Mouse (Mus musculus) bone marrow macrophage, adult 2 months (primary cell): ENCODE measurements around the gene Hpdl. TPM values are rescaled to one million over a fixed set of nuclear protein-coding genes. Genes with fewer than 3 reads are reported as not detected.

Experiments
- H3K27ac ChIP-seq: 2 replicates; pipeline ENCODE4 v1.5.1; 2012; ENCODE audit warnings: low read depth, low read length; ENCODE audit not compliant: insufficient read depth
- H3K4me1 ChIP-seq: 2 replicates; pipeline ENCODE4 v1.6.1; 2012; ENCODE audit warnings: low read length; ENCODE audit not compliant: control insufficient read depth, insufficient read depth
- H3K4me3 ChIP-seq: 2 replicates; pipeline ENCODE4 v1.5.1; 2012; ENCODE audit warnings: mild to moderate bottlenecking, low read length, moderate library complexity; ENCODE audit not compliant: insufficient read depth
- CTCF ChIP-seq: IDR thresholded peaks from 2 replicates; pipeline ENCODE4 v1.5.1; 2012; ENCODE audit warnings: low read depth, mild to moderate bottlenecking, low read length, moderate library complexity
- POLR2A ChIP-seq: IDR thresholded peaks from 2 replicates; pipeline ENCODE4 v1.6.1; 2012; ENCODE audit warnings: mild to moderate bottlenecking, low read depth, low read length, borderline replicate concordance
- polyA plus RNA-seq: library from polyadenylated mRNA; stranded (reverse); fragments of >200 nt; gene quantifications from 2 replicates; pipeline ENCODE4 v1.2.4, GENCODE M21; 2012; ENCODE audit not compliant: missing spikeins, insufficient read depth, insufficient read length

Hpdl gene
- polyA plus RNA-seq, 1 experiment: not detected

- TF ChIP-seq CTCF: no peak
- TF ChIP-seq POLR2A: no peak
- no peak overlapping the region for H3K27ac ChIP-seq
- peaks cover 13% of the 10 kb centered on the region for H3K4me1 ChIP-seq
- no peak overlapping the region for H3K4me3 ChIP-seq
These were observed 44.4 kb downstream of the Hpdl start for GRCm38 (mm10) chr4:116777079-116777478.

GRCm38 (mm10) chr4:116776391-116776790, 45.1 kb downstream of the Hpdl start:
- H3K27ac ChIP-seq: no peak overlapping the region
- TF ChIP-seq POLR2A (no peak), CTCF (no peak)
- no peak overlapping the region for H3K4me3 ChIP-seq
- peaks cover 11% of the 10 kb centered on the region for H3K4me1 ChIP-seq

Other genes with a start within 250 kb of the Hpdl start
- 5.5 and 6.0 TPM in 2 replicates for gene Ccdc17, start 225.1 kb downstream of the Hpdl start, polyA plus RNA-seq
- gene Nasp, start 193.8 kb downstream of the Hpdl start, polyA plus RNA-seq: 44.2 and 48.6 TPM in 2 replicates
- 1,749 and 1,754 TPM in 2 replicates for gene Akr1a1, start 170.0 kb downstream of the Hpdl start, polyA plus RNA-seq
- 2,298 and 2,420 TPM in 2 replicates for gene Prdx1, start 136.2 kb downstream of the Hpdl start, polyA plus RNA-seq
- 3.6 and 4.5 TPM in 2 replicates for gene Mmachc, start 113.3 kb downstream of the Hpdl start, polyA plus RNA-seq
- 54.8 and 71.5 TPM in 2 replicates for gene Ccdc163, start 113.2 kb downstream of the Hpdl start, polyA plus RNA-seq
- 13.2 and 15.2 TPM in 2 replicates for gene Tesk2, start 100.8 kb downstream of the Hpdl start, polyA plus RNA-seq
- 15.7 and 20.6 TPM in 2 replicates for gene Toe1, start 14.1 kb downstream of the Hpdl start, polyA plus RNA-seq
- gene Mutyh, start 14.0 kb downstream of the Hpdl start, polyA plus RNA-seq: 2.0 and 4.9 TPM in 2 replicates
- gene Zswim5, start 55.7 kb upstream of the Hpdl start, polyA plus RNA-seq: not detected in 2 replicates
- gene Urod, start 172.7 kb upstream of the Hpdl start, polyA plus RNA-seq: 45.5 and 56.5 TPM in 2 replicates
- 24.5 and 26.8 TPM in 2 replicates for gene Hectd3, start 173.6 kb upstream of the Hpdl start, polyA plus RNA-seq
- 8.1 and 8.5 TPM in 2 replicates for gene Eif2b3, start 197.7 kb upstream of the Hpdl start, polyA plus RNA-seq